Mouse (Mus musculus): Measurements from ENCODE around the gene Zdbf2. TPM values are rescaled to one million over a fixed set of nuclear protein-coding genes. Genes with fewer than 3 reads are reported as not detected.
A peak's percentile ranks its signal among the peaks of the same experiment; 100 is the strongest.

Gene Zdbf2
- total RNA-seq, 1 experiment: 43.2 TPM

GRCm38 (mm10) chr1:63246862-63247521 lies 26.1 kb upstream of the Zdbf2 start:
- H3K36me3 ChIP-seq (ENCODE audit: control insufficient read depth, insufficient read depth, low read length, poor library complexity, severe bottlenecking): peaks cover 2% of the 10 kb centered on the region; the same call in 1 of the 2 replicates
- H3K9ac ChIP-seq (ENCODE audit: insufficient read depth, low read depth, low read length, poor library complexity, severe bottlenecking): peak overlapping the region; percentile 61; the same call in 1 of the 2 replicates
- DNase-seq (ENCODE audit: low read depth, low spot score): peak; percentile 84
- peak overlapping the region; percentile 82 for H3K27ac ChIP-seq (ENCODE audit: insufficient read depth, low read depth, low read length, poor library complexity, severe bottlenecking)
- TF ChIP-seq MAFK (IDR thresholded peaks at IDR 0.05; ENCODE audit: insufficient read depth, low read depth, low read length) (no peak), ZC3H11A (IDR thresholded peaks at IDR 0.05; ENCODE audit: borderline replicate concordance, low read depth, low read length) (no peak), ZNF384 (IDR thresholded peaks at IDR 0.05; ENCODE audit: low read depth, low read length) (peak; percentile 100), HCFC1 (IDR thresholded peaks at IDR 0.05; ENCODE audit: borderline replicate concordance, insufficient read depth, low read length) (0 out of 2 replicates have a peak, but pooled peaks have one; percentile 30), CHD2 (IDR thresholded peaks at IDR 0.05; ENCODE audit: low read depth, low read length) (no peak)
- H3K9me3 ChIP-seq (ENCODE audit: control insufficient read depth, insufficient read depth, low read depth, low read length): no peaks in the 10 kb centered on the region
- in situ Hi-C loops (cut with MboI; ENCODE audit: low sequenced_read_pairs in 2 of 2, unreplicated experiment in 2 of 2): no loop called here
- peak overlapping the region; percentile 18 to 40; a peak in 3 of 4 replicates for H3K4me3 ChIP-seq (ENCODE audit: insufficient read depth in 1 of 2, low read depth in 1 of 2, low read length in 2 of 2, poor library complexity in 1 of 2, severe bottlenecking in 1 of 2)
- peaks cover 0 to 1% of the 10 kb centered on the region in 2 experiments; a peak in 1 of 4 replicates for H3K4me1 ChIP-seq (ENCODE audit: control insufficient read depth in 2 of 2, insufficient read depth in 2 of 2, low read length in 2 of 2, poor library complexity in 1 of 2)

GRCm38 (mm10) chr1:63247831-63248359 lies 25.2 kb upstream of the Zdbf2 start:
- peak overlapping the region; percentile 82 for H3K9ac ChIP-seq (ENCODE audit: insufficient read depth, low read depth, low read length, poor library complexity, severe bottlenecking)
- H3K27ac ChIP-seq (ENCODE audit: insufficient read depth, low read depth, low read length, poor library complexity, severe bottlenecking): peak overlapping the region; percentile 68
- DNase-seq (ENCODE audit: low read depth, low spot score): no peak
- H3K4me1 ChIP-seq (ENCODE audit: control insufficient read depth in 2 of 2, insufficient read depth in 2 of 2, low read length in 2 of 2, poor library complexity in 1 of 2): peaks cover 1 to 2% of the 10 kb centered on the region in 2 experiments; a peak in 1 of 4 replicates
- TF ChIP-seq HCFC1 (IDR thresholded peaks at IDR 0.05; ENCODE audit: borderline replicate concordance, insufficient read depth, low read length): no peak
- no peak for TF ChIP-seq MAFK (IDR thresholded peaks at IDR 0.05; ENCODE audit: insufficient read depth, low read depth, low read length)
- no peak for TF ChIP-seq ZC3H11A (IDR thresholded peaks at IDR 0.05; ENCODE audit: borderline replicate concordance, low read depth, low read length)
- no peak for TF ChIP-seq ZNF384 (IDR thresholded peaks at IDR 0.05; ENCODE audit: low read depth, low read length)
- no peak for TF ChIP-seq CHD2 (IDR thresholded peaks at IDR 0.05; ENCODE audit: low read depth, low read length)
- in situ Hi-C loops (cut with MboI; ENCODE audit: low sequenced_read_pairs in 2 of 2, unreplicated experiment in 2 of 2): no loop called here
- H3K36me3 ChIP-seq (ENCODE audit: control insufficient read depth, insufficient read depth, low read length, poor library complexity, severe bottlenecking): peaks cover 2% of the 10 kb centered on the region; the same call in 1 of the 2 replicates
- peak overlapping the region; percentile 18 to 60 for H3K4me3 ChIP-seq (ENCODE audit: insufficient read depth in 1 of 2, low read depth in 1 of 2, low read length in 2 of 2, poor library complexity in 1 of 2, severe bottlenecking in 1 of 2)
- H3K9me3 ChIP-seq (ENCODE audit: control insufficient read depth, insufficient read depth, low read depth, low read length): no peaks in the 10 kb centered on the region

- Histone ChIP-seq H3K9ac (ENCODE audit: insufficient read depth, low read depth, low read length, poor library complexity, severe bottlenecking) (peak overlapping the region; percentile 82), H3K4me3 (ENCODE audit: insufficient read depth in 1 of 2, low read depth in 1 of 2, low read length in 2 of 2, poor library complexity in 1 of 2, severe bottlenecking in 1 of 2) (peak overlapping the region; percentile 18 to 60), H3K9me3 (ENCODE audit: control insufficient read depth, insufficient read depth, low read depth, low read length) (no peaks in the 10 kb centered on the region), H3K27ac (ENCODE audit: insufficient read depth, low read depth, low read length, poor library complexity, severe bottlenecking) (peak overlapping the region; percentile 68), H3K36me3 (ENCODE audit: control insufficient read depth, insufficient read depth, low read length, poor library complexity, severe bottlenecking) (peaks cover 2% of the 10 kb centered on the region; the same call in 1 of the 2 replicates), H3K4me1 (ENCODE audit: control insufficient read depth in 2 of 2, insufficient read depth in 2 of 2, low read length in 2 of 2, poor library complexity in 1 of 2) (peaks cover 1 to 2% of the 10 kb centered on the region in 2 experiments; a peak in 1 of 4 replicates)
- no peak for DNase-seq (ENCODE audit: low read depth, low spot score)
- TF ChIP-seq MAFK (IDR thresholded peaks at IDR 0.05; ENCODE audit: insufficient read depth, low read depth, low read length) (no peak), ZC3H11A (IDR thresholded peaks at IDR 0.05; ENCODE audit: borderline replicate concordance, low read depth, low read length) (no peak), HCFC1 (IDR thresholded peaks at IDR 0.05; ENCODE audit: borderline replicate concordance, insufficient read depth, low read length) (no peak), CHD2 (IDR thresholded peaks at IDR 0.05; ENCODE audit: low read depth, low read length) (no peak), ZNF384 (IDR thresholded peaks at IDR 0.05; ENCODE audit: low read depth, low read length) (no peak)
- in situ Hi-C loops (cut with MboI; ENCODE audit: low sequenced_read_pairs in 2 of 2, unreplicated experiment in 2 of 2): no loop called here
These were observed 24.7 kb upstream of the Zdbf2 start for GRCm38 (mm10) chr1:63248360-63248851.

- Histone ChIP-seq H3K4me1 (ENCODE audit: control insufficient read depth in 2 of 2, insufficient read depth in 2 of 2, low read length in 2 of 2, poor library complexity in 1 of 2) (peaks cover 1 to 2% of the 10 kb centered on the region in 2 experiments; a peak in 1 of 4 replicates), H3K9me3 (ENCODE audit: control insufficient read depth, insufficient read depth, low read depth, low read length) (no peaks in the 10 kb centered on the region), H3K9ac (ENCODE audit: insufficient read depth, low read depth, low read length, poor library complexity, severe bottlenecking) (no peak overlapping the region), H3K27ac (ENCODE audit: insufficient read depth, low read depth, low read length, poor library complexity, severe bottlenecking) (no peak overlapping the region), H3K36me3 (ENCODE audit: control insufficient read depth, insufficient read depth, low read length, poor library complexity, severe bottlenecking) (peaks cover 2% of the 10 kb centered on the region; the same call in 1 of the 2 replicates), H3K4me3 (ENCODE audit: insufficient read depth in 1 of 2, low read depth in 1 of 2, low read length in 2 of 2, poor library complexity in 1 of 2, severe bottlenecking in 1 of 2) (no peak overlapping the region)
- DNase-seq (ENCODE audit: low read depth, low spot score): no peak
- in situ Hi-C loops (cut with MboI; ENCODE audit: low sequenced_read_pairs in 2 of 2, unreplicated experiment in 2 of 2): no loop called here
- TF ChIP-seq ZNF384 (IDR thresholded peaks at IDR 0.05; ENCODE audit: low read depth, low read length): no peak
- no peak for TF ChIP-seq MAFK (IDR thresholded peaks at IDR 0.05; ENCODE audit: insufficient read depth, low read depth, low read length)
- TF ChIP-seq HCFC1 (IDR thresholded peaks at IDR 0.05; ENCODE audit: borderline replicate concordance, insufficient read depth, low read length): no peak
- no peak for TF ChIP-seq CHD2 (IDR thresholded peaks at IDR 0.05; ENCODE audit: low read depth, low read length)
- no peak for TF ChIP-seq ZC3H11A (IDR thresholded peaks at IDR 0.05; ENCODE audit: borderline replicate concordance, low read depth, low read length)
These were observed 23.8 kb upstream of the Zdbf2 start for GRCm38 (mm10) chr1:63249261-63249660.
